Mouse (Mus musculus) bone marrow macrophage, adult 2 months (primary cell): ENCODE measurements around the gene Dysf.

Experiments
- CTCF ChIP-seq: IDR thresholded peaks from 2 replicates; pipeline ENCODE4 v1.5.1; 2012; ENCODE audit warnings: low read depth, mild to moderate bottlenecking, low read length, moderate library complexity
- POLR2A ChIP-seq: IDR thresholded peaks from 2 replicates; pipeline ENCODE4 v1.6.1; 2012; ENCODE audit warnings: mild to moderate bottlenecking, low read depth, low read length, borderline replicate concordance

DNA sequence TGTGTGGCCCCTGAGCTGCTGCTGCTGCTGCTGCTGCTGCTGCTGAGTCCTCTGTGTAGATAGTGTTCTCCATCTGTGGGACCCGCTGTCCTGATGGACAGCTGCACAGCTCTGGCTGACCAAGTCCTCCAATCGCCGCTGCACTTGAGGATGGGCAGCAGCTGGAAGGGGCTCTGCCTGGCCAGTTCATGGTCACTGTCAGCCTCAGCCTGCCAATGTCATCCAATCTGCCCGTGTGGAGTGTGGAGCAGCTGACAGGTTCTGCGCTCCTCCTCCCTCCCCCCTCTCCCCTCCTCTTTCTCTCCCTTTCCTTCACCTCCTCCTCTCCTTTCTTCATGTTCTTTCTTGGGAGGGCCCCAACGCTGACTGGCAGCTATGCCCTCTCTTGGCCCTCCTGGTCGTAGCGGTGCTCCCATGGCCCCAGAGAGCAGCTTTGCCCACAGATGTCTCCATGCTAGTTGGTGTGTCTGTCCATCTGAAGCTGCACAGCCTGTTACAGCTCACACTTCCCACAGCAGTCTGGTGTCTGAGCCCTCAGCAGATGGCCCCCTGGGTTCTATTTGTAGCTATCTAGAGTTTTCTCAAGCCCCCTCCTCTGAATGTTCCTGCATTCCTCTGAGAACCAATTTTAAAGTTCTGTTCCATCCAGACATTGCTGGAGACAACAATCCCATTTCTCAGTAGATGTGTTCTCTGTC lies 223.8 kb downstream of the Dysf start:
- TF ChIP-seq POLR2A (no peak), CTCF (no peak)
